Mouse (Mus musculus) heart, embryonic 13.5 days (tissue): ENCODE measurements at regions not wholly inside any gene's neighbourhood (a gene's known extent, or its start where the extent isn't known, plus 50 kb on each side); places are given as distances from the start of the nearest gene placed in this dataset.

Source experiments
- ATAC-seq: fragments of 200-750 bp; cut with Nextera tagmentation; 2 replicates; pipeline ENCODE4 v1.8.0; 2017; ENCODE audit warnings: moderate TSS enrichment; ENCODE audit not compliant: insufficient number of reproducible peaks, low FRiP score, low TSS enrichment; ENCODE audit errors: extremely low read depth
- H3K27ac ChIP-seq: fragments of 300-500 bp; sonication (generic); replicated peaks from 2 replicates; pipeline ENCODE4 v1.5.1; 2015; ENCODE audit warnings: moderate library complexity, mild to moderate bottlenecking, inconsistent platforms
- H3K27me3 ChIP-seq: fragments of 300-500 bp; sonication (generic); replicated peaks from 2 replicates; pipeline ENCODE4 v1.6.1; 2015; ENCODE audit warnings: mild to moderate bottlenecking, inconsistent platforms
- H3K36me3 ChIP-seq: fragments of 300-500 bp; sonication (generic); 2 replicates; pipeline ENCODE4 v1.6.1; 2015; ENCODE audit warnings: mild to moderate bottlenecking, inconsistent platforms
- H3K4me1 ChIP-seq: fragments of 300-500 bp; sonication (generic); 2 replicates; pipeline ENCODE4 v1.6.1; 2015; ENCODE audit warnings: inconsistent platforms
- H3K4me2 ChIP-seq: fragments of 300-500 bp; sonication (generic); 2 replicates; pipeline ENCODE4 v1.6.1; 2015; ENCODE audit warnings: inconsistent platforms, mild to moderate bottlenecking, moderate library complexity
- H3K4me3 ChIP-seq: fragments of 300-500 bp; sonication (generic); 2 replicates; pipeline ENCODE4 v1.5.1; 2015; ENCODE audit warnings: moderate library complexity, mild to moderate bottlenecking, inconsistent platforms
- H3K9ac ChIP-seq: fragments of 300-500 bp; sonication (generic); 2 replicates; pipeline ENCODE4 v1.6.1; 2015; ENCODE audit warnings: inconsistent platforms, mild to moderate bottlenecking, moderate library complexity
- H3K9me3 ChIP-seq: fragments of 300-500 bp; sonication (generic); 2 replicates; pipeline ENCODE4 v1.6.1; 2016; ENCODE audit warnings: inconsistent platforms
- WGBS: fragments of 180-500 bp; shearing (Covaris S2); methylation state at CpG from one replicate; pipeline ENCODE4 v1.1.7; 2015; ENCODE audit warnings: mixed read lengths; 5-methylcytosine and 5-hydroxymethylcytosine counted together

DNA sequence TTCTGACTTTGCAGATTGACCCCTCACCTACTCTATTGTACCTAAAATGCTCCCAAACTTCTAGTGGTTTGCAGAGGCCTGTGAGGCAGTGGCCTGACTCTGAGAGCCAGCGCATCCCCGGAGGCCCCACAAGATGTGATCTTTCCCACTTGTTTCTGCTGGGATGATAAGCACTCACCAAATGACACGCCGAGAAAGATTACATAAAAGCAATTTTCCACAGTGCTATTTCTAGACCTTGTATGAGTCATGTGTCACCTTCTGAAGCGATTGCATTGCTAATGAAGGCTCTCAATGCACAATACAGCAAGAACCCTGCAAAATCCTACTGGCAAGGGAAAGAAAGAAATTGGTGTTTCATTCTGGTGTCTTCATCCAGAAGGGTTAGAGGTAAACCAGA lies 97.8 kb upstream of the Cd180 start:
- Histone ChIP-seq H3K4me2 (no peak overlapping the region), H3K9me3 (no peaks in the 10 kb centered on the region), H3K9ac (no peak overlapping the region), H3K4me3 (no peak overlapping the region), H3K4me1 (peaks cover 79% of the 10 kb centered on the region), H3K27ac (peak overlapping the region; percentile 82), H3K27me3 (no peaks in the 10 kb centered on the region), H3K36me3 (no peaks in the 10 kb centered on the region)
- WGBS, result 23% methylated on average over 5 of the region's 5 CpGs
- ATAC-seq, result no peak

DNA sequence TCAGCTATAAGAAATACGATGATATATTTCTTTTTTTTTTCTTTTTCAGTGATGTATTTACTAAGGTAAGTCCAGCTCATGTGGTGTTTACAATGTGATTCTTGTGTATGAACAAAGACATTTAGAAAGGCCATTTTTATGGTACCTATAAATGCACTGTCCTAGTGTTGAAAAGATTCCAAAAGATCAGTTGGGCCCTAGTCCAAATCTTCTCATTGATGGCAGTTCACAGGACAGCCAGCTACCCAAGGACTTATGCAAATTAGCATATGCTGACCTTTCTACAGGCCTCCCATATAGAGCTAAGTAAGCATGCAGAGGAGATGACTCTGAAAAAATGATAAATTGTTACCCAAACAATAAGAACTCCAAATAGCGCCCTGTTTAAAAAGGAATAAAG lies 97.3 kb upstream of the Cd180 start:
- no peak overlapping the region for H3K4me3 ChIP-seq
- no peak overlapping the region for H3K9ac ChIP-seq
- peak overlapping the region; percentile 82 for H3K27ac ChIP-seq
- 81% methylated on average over 2 of the region's 2 CpGs for WGBS
- no peaks in the 10 kb centered on the region for H3K36me3 ChIP-seq
- H3K4me1 ChIP-seq, result peaks cover 74% of the 10 kb centered on the region
- no peak for ATAC-seq
- H3K4me2 ChIP-seq, result no peak overlapping the region
- H3K9me3 ChIP-seq, result no peaks in the 10 kb centered on the region
- H3K27me3 ChIP-seq, result no peaks in the 10 kb centered on the region

DNA sequence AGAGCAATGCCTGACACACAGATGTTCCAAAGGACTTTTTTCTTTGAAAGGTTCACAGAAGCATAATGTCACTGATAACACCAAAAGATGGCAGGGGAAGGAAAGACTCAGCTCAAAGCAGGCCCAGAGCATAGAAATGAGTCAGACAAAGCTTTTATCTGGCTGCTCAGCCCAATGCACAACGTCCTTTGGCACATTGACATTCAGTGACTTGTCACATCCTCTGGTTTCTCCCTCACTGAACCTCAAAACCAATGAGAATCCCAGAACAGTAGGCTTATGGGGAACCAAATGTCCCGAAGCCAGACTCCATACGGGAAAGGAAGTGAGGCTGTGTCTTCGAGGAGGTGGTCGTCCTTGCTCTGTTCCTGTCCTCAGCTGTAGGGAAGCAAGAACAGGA lies 95.2 kb upstream of the Cd180 start:
- Histone ChIP-seq H3K27me3 (no peaks in the 10 kb centered on the region), H3K9ac (no peak overlapping the region), H3K4me2 (no peak overlapping the region), H3K4me1 (peaks cover 59% of the 10 kb centered on the region), H3K27ac (0 out of 2 replicates have a peak overlapping the region, but pooled peaks have one; percentile 39), H3K9me3 (no peaks in the 10 kb centered on the region), H3K4me3 (no peak overlapping the region), H3K36me3 (no peaks in the 10 kb centered on the region)
- 65% methylated on average over 5 of the region's 5 CpGs for WGBS
- ATAC-seq, result no peak

DNA sequence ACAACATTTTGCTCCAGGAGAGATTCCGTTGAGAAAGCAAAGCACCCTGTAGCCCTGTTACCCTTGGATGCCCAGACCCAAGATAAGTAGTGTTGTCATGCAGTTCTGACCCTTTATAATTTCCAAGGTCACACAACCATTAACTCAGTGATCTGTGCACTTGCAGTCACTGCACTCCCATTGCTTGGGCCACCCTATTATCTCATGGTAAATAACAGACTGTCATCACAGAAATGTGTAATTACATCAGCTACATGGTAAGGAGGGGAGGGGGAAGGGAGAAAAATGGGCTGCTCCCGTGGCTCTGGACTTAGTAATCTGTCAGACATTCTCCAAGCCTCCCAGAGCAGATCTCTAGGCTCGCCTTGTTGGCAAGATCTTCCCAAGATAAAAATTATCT lies 93.8 kb upstream of the Cd180 start:
- no peaks in the 10 kb centered on the region for H3K9me3 ChIP-seq
- no peak overlapping the region for H3K9ac ChIP-seq
- H3K27me3 ChIP-seq, result no peaks in the 10 kb centered on the region
- ATAC-seq, result no peak; the same call in 1 of the 2 replicates
- peak overlapping the region; percentile 74 for H3K27ac ChIP-seq
- WGBS, result 17% methylated on average over 3 of the region's 3 CpGs
- H3K4me2 ChIP-seq, result peak overlapping the region; percentile 7; the same call in 1 of the 2 replicates
- H3K4me1 ChIP-seq, result peaks cover 46% of the 10 kb centered on the region
- no peak overlapping the region for H3K4me3 ChIP-seq
- H3K36me3 ChIP-seq, result no peaks in the 10 kb centered on the region

DNA sequence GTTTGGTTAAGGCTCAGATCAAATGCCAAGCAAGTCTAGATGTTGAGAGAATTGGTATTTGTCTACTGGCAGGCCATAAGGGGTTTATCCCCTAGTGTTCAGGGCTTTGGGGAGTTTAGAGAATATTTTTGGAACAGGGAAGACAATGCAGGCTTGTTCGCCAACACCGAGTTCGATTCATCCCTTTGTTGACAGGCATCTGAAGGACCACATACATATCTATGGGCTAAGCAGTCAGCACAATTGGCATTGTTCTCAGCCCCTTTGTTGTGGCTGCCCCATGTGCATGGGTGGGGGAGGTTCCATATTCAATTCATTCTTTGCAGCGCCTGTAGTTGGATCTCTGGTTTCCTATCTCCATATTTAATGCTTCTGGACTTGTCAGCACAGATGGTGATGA lies 93.3 kb upstream of the Cd180 start:
- H3K4me2 ChIP-seq, result peak overlapping the region; percentile 7; the same call in 1 of the 2 replicates
- no peak for ATAC-seq
- H3K27me3 ChIP-seq, result no peaks in the 10 kb centered on the region
- H3K4me1 ChIP-seq, result peaks cover 43% of the 10 kb centered on the region
- WGBS, result 25% methylated on average over 4 of the region's 4 CpGs
- no peaks in the 10 kb centered on the region for H3K36me3 ChIP-seq
- H3K9ac ChIP-seq, result no peak overlapping the region
- H3K9me3 ChIP-seq, result no peaks in the 10 kb centered on the region
- no peak overlapping the region for H3K4me3 ChIP-seq
- H3K27ac ChIP-seq, result peak overlapping the region; percentile 74

DNA sequence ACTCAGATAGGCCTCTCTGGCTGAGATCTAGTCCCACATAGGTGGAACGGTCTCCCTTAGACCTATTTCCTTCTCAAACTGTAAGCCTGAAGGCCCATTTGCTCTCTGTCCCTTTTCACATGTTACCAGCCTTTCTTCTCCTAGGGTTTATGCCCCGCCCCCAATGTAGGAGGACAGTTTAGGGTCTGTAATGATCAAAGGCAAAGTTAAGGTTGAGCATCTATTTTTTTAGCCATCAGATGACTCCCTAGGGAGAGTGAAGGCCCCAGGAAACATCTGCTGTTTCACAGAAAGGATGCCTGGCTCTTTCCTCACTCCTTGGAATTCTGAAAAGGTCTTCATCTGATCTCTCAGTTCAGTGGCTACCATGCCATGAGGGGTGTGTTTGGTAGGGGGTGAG lies 68.9 kb upstream of the Cd180 start:
- H3K4me2 ChIP-seq, result no peak overlapping the region
- no peak for ATAC-seq
- no peak overlapping the region for H3K4me3 ChIP-seq
- peak overlapping the region; percentile 65 for H3K27ac ChIP-seq
- no peak overlapping the region for H3K9ac ChIP-seq
- no peaks in the 10 kb centered on the region for H3K9me3 ChIP-seq
- no peaks in the 10 kb centered on the region for H3K36me3 ChIP-seq
- peaks cover 23% of the 10 kb centered on the region for H3K4me1 ChIP-seq
- H3K27me3 ChIP-seq, result no peaks in the 10 kb centered on the region
- 84% methylated on average over 2 of the region's 2 CpGs for WGBS

DNA sequence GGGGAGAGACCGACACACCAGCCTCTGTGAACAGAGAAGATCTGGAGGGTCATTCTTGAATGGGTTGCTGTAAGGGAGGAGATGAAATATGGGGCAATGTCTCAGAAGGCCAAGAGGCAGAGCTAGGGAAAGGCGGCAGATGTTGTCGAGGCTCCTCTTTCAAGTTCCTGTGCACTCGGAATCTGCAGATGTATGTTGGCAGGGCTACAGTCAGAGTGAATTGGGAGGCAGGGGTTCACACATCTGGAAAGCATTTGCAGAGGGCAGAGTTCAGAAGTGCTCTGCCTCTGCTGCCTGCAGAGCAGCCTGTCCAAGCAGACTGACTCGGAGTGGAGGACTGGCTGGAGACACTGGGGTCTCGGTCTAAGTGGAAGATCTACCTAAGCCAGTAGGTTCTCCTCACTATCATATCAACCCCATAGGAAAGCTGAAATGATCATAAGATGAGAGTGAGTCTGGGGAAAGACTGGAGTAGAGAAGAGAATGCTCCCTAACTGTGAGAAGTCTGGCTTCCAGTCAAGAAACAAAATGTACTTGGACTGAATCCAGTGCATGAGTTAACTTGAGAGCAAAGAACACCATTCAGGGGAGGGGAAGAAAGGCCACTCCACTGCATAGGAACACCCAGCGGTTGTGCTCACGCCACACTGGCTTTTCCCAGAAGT lies 68.1 kb upstream of the Cd180 start:
- ATAC-seq, result no peak; the same call in 1 of the 2 replicates
- Histone ChIP-seq H3K9me3 (no peaks in the 10 kb centered on the region), H3K4me1 (peaks cover 23% of the 10 kb centered on the region), H3K9ac (no peak overlapping the region), H3K27ac (peak overlapping the region; percentile 65), H3K36me3 (no peaks in the 10 kb centered on the region), H3K4me2 (peak overlapping the region; percentile 21; the same call in 1 of the 2 replicates), H3K27me3 (no peaks in the 10 kb centered on the region), H3K4me3 (no peak overlapping the region)
- 42% methylated on average over 8 of the region's 8 CpGs for WGBS

DNA sequence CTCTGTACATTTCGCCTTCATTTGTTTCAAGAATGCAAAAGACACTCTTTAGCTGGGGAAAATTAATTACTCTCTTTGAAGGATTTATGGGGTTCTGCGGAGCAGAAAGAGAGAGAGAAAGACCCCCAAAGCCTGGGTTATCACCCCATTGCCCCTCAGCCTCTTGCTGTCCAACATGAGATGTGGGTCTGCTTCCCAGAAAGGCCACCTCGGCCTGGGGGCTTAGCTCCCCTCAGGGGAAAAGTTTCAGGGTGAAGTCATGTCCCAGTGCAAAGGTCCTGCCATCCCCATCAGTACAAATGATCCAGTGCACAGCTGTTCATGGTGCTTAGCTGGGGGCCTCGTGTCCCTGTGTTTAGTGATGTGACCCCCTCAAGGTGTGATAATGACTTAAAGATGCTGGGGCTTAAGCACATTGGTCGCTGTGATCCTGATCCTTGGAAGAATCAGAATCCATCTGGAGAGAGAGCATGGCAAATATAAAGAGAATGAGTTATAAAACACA lies 67.5 kb upstream of the Cd180 start:
- Histone ChIP-seq H3K9me3 (no peaks in the 10 kb centered on the region), H3K27ac (peak overlapping the region; percentile 65), H3K4me1 (peaks cover 23% of the 10 kb centered on the region), H3K36me3 (no peaks in the 10 kb centered on the region), H3K27me3 (no peaks in the 10 kb centered on the region), H3K9ac (no peak overlapping the region), H3K4me3 (no peak overlapping the region), H3K4me2 (no peak overlapping the region)
- no peak for ATAC-seq
- WGBS, result 68% methylated on average over 5 of the region's 5 CpGs

DNA sequence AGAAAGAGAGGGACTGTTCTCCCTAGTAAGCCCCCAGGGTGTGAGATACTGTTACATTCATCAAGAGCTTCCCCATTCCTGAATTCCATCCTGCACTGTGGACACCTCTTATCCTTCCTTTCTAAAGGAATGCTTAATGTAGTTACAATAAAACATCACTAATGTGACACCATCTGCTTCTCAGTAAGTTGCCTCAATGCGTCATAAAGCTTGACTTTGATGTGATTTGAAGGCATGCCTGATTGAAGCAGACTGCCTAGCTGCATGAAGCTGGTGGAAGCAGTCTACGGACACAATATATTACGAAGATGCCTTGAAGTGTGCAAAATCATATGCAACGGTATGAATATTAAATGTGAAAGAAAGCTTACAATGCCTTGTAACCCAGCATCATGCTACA lies 65.6 kb upstream of the Cd180 start:
- WGBS, result 85% methylated on average over 4 of the region's 4 CpGs
- Histone ChIP-seq H3K27me3 (no peaks in the 10 kb centered on the region), H3K4me3 (no peak overlapping the region), H3K36me3 (no peaks in the 10 kb centered on the region), H3K9me3 (no peaks in the 10 kb centered on the region), H3K27ac (no peak overlapping the region), H3K4me1 (peaks cover 23% of the 10 kb centered on the region), H3K4me2 (no peak overlapping the region), H3K9ac (no peak overlapping the region)
- ATAC-seq, result no peak

DNA sequence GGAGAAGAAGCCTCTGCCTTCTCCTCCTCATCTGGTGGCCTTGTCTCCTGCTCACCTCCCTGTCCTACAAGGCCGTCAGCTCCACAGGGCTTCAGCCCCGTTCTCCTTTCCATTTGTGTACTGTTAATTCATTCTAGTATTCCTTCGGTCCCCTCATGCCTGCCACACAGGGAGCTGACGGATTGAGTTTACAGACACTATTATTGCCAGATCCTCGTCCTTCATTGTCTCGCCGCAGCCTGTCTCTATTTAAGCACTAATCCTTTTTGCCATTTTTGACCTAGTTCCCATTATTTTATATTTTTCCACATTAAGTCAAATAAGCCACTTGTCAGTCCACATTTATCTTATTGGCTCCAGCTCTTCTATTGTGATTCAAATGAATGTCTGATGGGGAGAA lies 64.2 kb upstream of the Cd180 start:
- Histone ChIP-seq H3K9ac (no peak overlapping the region), H3K27me3 (no peaks in the 10 kb centered on the region), H3K4me3 (no peak overlapping the region), H3K27ac (no peak overlapping the region), H3K4me2 (no peak overlapping the region), H3K4me1 (peaks cover 23% of the 10 kb centered on the region), H3K9me3 (no peaks in the 10 kb centered on the region), H3K36me3 (no peaks in the 10 kb centered on the region)
- WGBS, result 83% methylated on average over 7 of the region's 7 CpGs
- ATAC-seq, result no peak

DNA sequence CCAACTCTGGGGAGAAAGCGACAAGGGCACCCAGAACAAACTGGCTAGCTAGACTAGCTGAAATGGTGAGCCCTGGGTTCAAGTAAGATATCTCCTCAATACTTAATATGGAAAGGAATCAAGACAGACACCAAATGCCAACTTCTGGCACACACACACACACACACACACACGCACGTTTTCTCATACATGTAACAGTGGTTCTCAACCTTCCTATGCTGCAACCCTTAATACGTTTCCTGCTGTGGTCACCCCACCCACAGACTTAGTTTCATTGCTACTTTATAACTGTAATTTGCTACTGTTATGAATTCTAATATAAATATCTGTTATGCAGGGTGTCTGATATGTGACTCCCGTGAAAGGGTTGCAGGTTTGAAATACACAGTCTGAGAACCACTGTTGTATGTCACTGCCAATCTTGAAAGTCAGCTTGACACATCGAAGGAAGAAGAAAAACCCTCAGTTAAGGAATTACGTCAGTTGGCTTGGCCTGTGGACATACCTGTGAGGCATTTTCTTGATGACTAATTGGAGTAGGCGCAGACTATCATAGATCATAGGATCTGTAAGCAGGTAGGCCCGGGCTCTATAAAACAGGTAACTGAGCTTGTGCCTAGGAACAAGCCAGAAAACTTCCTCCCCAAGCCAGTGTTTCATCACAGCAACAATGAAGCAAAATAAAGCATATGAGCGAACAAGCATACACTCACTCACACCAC lies 59.0 kb upstream of the Cd180 start:
- Histone ChIP-seq H3K9ac (no peak overlapping the region), H3K27ac (no peak overlapping the region)

More for the DNA sequence above, 59.0 kb upstream of the Cd180 start:
- Histone ChIP-seq H3K36me3 (0 out of 2 replicates have a peak, but pooled peaks cover 3% of the 10 kb centered on the region), H3K9me3 (no peaks in the 10 kb centered on the region), H3K4me1 (peaks cover 15% of the 10 kb centered on the region), H3K27me3 (no peaks in the 10 kb centered on the region), H3K4me3 (no peak overlapping the region), H3K4me2 (no peak overlapping the region)
- ATAC-seq, result no peak
- 85% methylated on average over 10 of the region's 10 CpGs for WGBS
